Mouse (Mus musculus) urinary bladder, postnatal 36 days (tissue): ENCODE results near the gene Apba2.

Experiments
- DNase-seq, 2 experiments: peaks; one replicate each; pipeline ENCODE4 v3.0.0; 2022; ENCODE audit warnings: low spot score in 2 of 2, mixed read lengths in 1 of 2

Gene Apba2

DNA sequence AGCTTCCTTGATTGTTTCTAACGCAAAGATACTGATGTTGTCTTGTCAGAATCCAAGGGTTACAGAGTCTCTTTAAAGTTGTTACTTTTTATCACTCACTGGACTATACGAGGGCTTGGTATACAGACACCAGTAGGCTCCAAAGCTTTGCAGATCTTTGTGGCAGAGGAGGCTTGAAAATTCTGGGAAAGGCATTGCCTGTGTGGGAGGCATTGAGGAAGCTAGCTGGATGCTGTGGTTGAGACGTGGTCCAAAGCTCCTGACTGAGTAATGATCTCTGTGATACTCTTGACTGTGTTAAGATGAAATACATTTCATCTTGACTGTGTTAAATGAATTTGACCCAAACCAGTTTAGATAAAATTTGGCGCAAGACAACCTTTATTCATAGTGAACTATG is 84.6 kb downstream of the Apba2 start:
- no peak for DNase-seq

DNA sequence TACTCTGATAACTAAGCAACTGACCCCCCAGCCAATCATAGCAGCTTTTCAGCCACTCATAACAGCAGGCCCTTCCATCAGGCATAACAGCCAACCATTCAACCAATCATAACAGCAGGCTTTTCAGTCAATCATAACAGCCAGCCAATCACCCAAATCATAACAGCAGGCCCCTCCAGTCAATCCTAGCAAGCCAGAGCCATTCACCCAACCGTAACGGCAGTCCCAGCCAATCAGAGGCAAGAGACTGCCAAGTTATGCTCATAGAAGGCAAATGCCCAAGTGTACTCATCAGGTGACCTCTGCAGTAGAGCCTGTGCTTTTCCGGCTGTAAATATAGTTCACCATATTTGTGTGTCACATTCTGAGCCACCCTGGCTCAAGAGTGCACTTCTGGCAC is 85.1 kb downstream of the Apba2 start:
- DNase-seq: no peak

DNA sequence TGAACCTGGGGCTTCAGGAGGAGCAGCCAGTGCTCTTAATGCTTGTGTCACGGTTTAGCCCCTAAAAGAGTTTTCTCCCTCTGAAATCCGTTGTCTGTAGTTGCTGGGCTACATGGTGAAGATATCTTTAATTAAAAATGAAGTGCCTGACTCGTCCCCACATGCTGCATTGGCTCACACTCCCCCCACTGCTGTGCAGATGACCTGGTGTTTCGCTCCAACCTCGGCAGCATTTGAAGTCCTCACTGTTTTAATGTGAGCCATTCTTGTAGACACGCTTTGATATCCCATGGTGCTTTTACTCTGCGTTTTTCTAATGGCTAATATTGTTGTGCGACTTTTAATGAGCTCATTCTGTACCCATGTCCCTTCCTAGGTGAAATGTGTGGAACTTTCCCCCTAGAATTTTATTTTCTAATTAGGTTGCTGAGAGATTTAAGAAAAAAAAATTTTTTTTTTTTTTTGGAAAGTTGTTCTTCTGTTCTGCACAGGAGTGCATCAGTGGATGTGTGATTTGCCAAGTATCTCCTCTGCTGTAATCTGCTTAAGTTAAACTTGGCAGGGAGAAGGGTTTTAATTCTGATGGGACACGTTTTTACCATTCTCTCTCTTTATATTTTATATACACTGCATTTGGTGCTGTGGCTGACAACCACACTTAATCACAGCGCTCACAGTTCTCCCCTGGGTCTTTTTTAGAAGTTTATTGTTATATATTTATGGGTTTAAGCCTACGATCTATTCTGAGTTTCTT is 87.3 kb downstream of the Apba2 start:
- no peak for DNase-seq

DNA sequence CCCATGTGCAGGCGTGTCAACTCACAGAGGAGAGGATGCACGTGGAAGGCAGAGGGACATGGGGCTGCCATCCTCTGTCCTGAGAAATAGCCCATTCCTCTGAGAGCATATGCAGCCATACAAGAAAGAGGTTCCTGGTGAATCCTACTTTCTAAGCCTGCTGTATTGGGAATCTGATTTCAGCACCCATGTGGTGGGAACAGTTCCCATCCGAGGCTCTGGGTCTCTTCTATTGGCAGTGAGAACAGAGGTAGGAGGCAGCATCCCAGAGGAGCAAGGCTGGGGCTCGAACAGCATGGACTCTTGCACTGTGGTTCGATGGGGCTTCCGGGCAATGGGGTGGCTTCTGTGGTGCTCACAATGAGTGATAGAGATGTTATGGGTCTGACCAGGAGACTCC is 93.8 kb downstream of the Apba2 start:
- DNase-seq: no peak

DNA sequence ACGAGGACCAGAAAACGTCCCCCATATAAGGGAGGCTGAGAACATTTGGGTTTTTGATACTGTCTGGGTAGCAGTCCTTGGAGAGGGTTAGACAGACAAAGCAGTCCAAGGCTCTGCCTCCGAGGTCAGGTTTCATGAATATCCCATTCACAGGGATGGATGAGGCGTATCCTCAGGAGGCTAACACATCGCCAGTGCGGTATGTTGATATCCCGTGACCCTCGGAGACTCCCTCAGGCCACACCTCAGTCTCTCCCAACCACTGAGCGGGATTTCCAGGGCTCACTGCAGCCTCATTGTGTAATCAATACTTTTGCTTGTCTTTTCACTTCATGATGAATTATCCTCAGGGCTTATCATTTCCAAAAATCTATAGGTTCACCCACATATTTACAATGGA is 95.1 kb downstream of the Apba2 start:
- DNase-seq: no peak

DNA sequence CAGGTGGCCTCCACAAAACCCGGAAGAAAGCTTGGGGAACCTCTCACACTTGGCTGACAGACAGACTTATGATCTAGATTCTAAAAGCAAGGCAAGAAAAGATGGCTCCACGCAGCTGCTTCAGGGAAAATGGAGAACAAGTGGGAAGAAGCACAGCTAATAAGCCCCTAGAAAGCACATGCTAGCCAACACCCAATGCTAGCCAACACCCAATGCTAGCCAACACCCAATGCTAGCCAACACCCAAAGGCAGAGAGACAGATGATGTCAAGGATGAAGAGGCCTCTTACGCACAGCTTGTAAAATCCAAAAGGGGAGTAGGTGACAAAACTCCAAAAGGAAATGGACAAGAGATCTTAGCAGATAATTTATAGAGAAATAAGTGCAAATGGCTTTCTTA is 108.4 kb downstream of the Apba2 start:
- DNase-seq: no peak

DNA sequence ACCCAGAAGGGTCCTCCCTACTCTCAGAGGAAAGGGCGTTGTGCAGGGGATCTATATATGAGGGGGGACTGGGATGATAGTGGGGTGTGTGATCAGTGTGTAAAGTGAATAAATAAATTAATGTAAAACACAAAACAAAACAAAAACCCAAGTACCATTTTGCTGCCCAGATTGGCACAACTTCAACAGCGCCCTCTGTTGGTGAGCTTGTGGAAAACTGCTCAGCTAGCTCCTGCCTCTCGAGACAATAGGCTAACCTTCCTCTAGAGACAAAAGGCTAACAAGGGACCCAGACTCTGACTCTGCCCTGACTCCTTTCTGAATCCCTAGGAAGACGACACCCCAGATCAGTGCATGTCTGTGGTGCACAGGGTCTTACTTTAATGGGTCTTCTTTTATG is 109.4 kb downstream of the Apba2 start:
- no peak for DNase-seq

DNA sequence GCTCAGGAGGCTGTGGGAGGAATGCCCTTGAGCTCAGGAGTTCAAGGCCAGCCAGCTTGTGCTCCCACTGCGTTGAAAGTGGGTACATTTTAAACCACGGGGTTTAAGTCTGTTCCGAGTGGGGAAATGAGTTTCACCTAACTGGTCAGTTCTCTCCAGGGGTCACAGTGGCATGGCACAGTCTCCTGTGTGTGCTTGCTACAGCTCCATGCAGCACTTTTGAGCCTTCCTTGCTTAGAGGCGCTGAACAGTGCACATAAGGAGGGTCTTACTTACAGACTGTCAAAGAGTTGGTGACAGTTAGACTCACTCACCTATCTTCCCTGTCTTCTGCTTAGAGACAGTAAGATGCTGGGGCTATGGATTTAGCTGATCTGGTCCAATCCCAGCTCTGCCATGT is 117.8 kb downstream of the Apba2 start:
- no peak for DNase-seq

DNA sequence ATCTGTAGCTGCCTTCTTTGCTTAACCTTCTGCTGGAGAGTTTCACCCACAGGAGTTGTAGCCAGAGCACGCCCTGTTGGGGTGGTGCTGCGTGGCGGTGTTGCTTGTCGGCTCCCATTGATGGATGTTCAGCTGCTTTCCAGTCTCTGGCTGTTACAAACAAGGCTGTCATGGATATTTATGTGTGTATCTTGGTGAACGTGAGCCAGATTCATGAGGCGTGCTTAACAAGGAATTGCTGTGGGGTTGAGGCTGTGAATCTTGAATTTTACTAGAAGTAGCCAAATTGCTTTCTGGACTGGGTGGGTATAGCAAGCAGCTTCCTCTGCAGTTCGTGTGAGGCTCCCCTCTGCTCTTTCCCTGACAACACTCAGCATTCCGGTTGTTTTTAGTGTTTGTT is 125.0 kb downstream of the Apba2 start:
- DNase-seq: no peak

DNA sequence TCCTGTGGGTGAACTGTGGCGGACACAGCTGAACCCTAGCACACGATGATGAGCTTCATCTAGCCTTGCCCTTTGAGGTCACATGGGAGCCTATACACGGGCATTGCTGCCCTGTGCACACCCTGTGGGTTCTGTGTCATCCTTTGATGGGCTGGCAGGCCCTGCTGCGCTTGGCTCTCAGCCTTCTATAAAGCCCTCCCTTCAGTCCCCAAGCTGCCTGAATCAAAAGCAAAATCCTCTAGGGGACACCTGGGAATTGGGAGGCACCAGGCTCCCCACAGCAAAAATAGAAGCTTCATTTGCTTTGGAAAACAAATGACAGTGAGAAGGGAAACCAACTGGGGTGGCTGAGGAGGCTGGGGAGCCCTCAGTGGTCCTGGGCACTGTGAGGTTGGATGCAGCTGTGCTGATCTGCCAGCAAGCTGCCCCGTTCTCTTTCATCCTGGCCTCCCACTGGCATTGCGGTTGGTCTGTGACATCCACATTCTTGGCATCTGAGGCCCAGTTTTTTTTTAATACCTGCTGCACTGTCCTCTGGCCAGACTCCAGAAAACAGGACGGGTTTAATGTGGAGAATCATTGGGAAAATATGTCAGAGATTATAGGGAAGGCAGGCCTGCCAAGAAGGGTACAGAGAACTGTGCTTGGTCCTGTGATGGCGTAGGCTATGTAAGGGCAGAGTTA is 126.6 kb downstream of the Apba2 start:
- DNase-seq: no peak

DNA sequence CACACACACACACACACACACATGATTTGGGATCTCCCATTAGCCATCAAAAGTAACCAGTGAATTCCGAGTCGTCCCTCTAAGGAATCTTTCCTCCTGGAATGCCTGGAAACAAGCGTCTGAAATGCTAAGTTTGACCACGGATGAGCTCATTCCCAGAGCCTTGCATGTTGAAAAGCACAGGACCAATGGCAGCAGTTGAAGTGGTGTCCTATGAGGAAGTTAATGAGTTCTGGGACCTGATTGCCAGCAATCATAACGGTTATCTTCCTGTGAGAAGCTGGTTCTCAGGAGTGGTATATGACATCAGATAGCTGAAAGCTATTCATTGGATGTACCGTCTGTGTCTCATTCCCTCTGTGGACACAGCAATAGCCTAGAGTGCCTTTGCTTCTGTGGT is 129.2 kb downstream of the Apba2 start:
- DNase-seq: no peak

DNA sequence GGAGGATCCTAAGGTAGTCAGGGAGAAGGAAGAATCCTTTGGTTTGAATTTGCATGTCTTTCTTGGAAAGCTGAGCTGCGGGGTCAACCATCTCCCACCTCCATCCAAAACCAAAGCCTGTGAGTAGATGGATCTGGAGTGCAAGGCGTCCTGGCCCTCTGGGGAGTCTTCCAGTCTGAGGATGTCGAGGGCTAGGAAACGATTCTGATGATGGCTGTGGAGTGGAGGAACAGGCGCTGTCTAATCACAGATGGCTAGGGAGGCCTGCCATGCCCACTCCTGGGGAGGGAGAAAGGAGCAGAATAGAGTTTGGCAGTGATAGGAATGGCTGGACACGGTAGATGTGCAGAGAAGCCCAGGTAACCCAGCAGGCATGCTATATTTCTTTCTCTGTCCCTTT is 129.6 kb downstream of the Apba2 start:
- no peak for DNase-seq

DNA sequence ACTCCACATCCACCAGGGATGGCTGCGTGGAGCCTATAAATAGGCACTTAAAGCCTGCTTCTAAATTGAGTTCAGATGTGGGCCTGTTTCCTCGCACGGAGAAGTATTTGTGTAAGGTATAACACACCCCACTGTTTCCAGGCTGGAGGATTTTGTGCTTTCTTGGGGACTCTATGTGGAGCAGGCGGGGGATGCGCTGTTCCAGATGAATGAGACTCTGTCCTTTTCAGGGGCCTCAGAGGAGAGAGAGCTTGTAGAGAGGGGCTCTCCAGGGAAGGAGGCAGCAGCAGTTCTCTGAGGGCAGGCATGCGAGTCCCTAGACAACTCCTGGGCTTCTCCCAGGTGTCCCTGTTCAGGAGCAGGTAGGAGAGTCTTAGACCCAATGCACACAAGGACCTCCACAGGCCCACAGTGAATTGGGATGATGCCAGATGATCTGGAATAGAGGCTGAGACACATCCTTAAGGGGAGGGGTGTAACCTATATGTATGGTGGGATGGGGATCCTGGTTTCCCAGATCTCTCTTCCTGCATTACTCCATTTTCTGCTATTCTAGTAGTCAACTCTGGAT is 130.4 kb downstream of the Apba2 start:
- DNase-seq: no peak

DNA sequence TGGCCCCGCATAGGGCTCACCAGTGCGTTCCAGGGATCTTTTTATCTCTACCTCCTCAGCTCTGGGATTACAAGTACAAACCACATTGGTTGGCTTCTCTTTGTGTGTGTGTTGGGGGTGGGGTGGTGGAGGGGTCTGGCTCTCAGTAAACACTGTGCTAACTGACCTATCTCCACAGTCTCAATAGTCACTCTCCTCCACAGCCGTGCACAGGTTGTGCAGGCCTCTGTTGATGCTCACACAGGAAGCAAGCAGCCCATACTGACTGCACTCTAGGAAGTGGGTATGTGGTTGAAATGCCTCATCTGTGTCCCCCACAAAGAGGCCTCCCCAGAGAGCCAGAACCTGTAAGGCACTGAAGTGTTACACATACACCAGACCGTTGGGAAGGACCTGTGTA is 131.7 kb downstream of the Apba2 start:
- no peak for DNase-seq

DNA sequence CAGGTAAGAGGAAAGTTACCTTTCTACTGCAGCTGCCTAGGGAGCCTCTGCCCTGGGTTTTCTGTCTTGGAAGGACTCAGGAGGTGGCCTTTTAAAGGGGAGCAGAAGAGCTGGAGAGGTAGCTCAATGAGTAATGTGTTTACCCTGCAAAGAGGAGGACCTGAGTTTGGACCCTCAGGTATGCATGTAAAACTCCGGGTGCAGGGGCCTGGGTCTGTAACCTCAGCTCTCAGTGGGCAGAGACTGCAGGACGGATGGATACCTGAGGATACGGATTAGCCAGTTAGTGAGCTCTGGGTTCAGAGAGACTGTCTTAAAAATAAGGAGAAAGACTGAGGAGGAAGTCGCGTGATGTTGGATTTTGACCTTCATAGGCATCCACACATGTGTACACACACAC is 132.4 kb downstream of the Apba2 start:
- no peak for DNase-seq

DNA sequence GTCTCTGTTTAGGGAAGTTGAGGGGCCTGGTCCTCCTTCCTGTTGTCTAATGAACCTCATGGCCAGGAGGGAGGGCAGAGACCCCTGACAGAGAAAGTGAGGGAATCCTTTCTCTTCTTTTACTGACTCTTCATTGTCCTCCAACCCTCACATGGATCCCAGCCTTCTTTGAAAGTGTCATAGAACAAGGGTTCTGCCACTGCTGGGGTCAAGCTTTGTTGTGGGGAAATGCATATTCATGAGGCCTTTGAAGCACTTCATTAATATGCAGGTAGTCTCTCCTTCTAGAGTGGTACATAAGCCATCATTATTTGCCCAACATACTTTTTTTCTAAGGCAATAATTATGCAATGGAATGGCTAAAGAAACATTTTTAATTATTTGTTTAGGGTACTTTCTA is 133.0 kb downstream of the Apba2 start:
- DNase-seq: no peak

DNA sequence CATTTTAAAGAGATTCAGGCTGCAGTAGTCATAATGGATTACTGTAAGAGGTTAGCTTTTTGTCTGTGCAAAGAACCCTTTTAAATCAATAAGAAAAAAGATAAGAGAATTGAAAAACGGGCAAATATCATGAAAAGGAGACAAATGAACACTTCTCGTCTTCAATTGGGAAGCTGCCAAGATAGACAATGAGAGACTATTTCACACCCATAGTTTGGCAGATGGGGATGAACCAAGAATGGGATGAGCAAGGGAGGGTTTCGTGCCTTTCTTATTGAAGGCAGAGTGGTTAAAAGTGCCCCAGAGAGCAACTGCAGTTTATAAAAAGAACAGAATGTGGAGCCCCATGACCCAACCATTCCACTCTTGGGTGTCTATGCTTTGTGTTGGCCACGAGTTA is 137.4 kb downstream of the Apba2 start:
- DNase-seq: no peak

DNA sequence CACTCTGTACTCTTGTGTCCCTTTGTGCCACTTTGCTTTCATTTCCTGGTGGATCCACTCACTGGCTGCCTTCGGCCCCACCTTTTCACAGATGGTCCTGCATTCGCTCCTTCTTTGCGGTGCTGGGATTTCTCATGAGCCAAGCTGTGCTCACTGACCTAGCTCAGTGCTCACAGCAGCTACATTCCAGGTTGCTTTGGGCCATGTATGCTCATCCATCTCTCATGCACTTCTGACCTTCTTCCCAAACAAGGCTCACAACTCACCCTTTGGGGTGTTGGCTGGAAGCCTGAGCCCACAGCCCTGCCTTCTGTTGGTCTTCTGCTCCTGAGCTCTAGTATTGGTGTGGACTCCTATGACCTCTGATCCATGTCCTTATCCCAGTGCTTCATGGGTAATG is 139.1 kb downstream of the Apba2 start:
- no peak for DNase-seq

DNA sequence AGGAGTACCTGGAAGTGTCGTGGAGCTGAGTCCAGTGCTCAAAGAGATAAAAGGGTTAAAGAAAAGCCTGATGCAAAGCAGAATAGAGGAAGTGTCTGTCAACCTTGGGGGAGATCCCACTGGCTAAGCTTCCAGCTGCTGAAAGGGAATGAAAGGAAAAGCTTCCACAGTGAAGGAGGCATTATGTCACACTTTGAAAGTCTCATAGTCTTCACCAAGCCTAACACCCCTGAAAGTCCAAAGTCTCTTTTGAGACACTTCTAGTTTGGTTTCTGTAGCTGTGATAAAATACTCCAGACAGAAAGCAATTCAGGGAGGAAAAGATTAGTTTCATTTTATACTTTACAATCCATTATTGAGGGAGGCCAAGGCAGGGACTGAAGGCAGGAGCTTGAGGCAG is 141.4 kb downstream of the Apba2 start:
- DNase-seq: no peak

DNA sequence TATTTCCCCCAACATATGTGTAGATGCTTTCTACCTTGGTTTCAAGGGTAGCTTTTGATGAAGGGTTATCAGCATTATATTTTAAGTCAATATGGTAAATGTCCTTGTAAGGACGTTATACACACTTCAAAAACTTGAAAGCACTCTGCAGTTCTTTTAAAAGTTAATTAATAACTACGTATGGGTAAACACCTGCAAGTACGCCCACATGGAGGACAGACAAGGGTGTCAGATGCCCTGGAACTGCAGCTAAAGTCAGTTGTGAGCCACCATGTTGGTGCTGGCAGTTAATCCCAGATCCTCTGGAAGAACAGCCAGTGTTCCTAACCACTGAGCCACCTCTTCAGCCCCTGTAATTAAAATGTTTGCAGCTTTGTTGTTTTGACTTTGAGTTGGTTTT is 144.0 kb downstream of the Apba2 start:
- no peak for DNase-seq

DNA sequence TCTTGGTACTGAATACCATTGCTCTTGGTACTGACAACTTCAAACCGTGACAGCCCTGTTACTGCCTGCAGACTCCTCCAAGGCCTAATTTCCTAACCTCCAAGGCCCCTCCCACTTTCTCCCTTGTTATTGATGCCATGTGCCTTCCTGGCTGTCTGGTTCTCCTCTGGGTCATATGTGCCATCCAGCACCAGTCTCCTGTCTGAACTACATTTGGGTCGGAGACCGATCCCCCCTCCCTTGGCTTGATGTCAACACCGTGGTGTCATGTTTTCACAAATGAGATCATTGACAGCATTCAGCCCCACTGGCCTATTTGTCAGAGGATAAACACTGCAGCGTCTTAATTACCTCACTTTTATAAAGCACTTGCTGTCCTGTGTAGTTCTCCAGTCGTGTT is 144.5 kb downstream of the Apba2 start:
- DNase-seq: no peak

DNA sequence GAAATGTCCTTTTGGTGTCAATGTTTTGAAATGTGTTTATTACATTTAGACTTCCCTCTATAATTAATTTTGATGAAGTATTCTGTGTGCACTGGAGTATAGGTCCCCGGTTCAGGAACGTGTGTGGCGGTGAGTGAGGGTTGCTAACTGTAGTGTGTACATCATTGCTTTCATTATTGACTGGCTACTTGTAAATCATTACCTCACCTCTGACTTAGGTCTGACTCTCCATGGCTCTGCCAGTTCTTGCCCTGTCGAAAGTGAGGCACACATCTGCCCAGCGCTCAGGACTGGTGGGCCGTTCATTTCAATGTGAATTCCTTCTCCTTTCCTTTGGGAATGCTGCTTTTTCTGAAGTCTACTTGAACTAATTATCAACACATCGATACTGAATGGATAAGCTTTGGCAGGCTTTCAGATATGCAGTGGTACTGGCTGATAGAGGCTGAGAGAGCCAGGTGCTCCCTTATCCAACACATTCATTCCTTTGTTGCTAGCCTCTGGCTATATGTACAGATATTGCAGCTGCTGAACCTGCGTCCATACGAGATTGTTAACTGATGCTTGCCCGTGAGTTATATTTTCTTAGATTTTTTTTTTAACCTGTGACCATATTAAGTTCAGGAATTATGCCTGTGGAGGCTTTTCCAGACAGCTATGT is 147.6 kb downstream of the Apba2 start:
- DNase-seq: no peak

DNA sequence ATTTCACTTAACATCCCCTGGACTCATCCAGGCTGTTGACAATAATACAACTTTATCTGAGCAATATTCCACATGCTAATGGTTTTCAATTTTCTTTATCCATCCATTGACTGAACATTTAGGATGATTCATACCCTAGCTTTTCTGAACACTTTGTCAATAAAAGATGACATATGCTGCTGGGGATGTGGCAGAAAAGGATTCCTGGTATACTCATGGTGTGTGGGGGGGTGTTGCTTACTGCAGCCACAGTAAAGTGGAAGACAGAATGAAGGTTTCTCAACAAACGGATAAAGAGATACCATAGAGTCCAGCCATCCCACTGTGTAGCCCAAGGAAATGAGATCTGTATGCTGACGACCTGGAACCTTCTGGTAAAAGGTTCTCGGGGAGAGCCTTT is 150.5 kb downstream of the Apba2 start:
- no peak for DNase-seq
